Mouse (Mus musculus) gastrocnemius, postnatal 36 days (tissue): Measurements from ENCODE around the gene Topors. TPM values are rescaled to one million over a fixed set of nuclear protein-coding genes. Genes with fewer than 3 reads are reported as not detected.

Experiments
- DNase-seq, 2 experiments: peaks; one replicate each; pipeline ENCODE4 v3.0.0; 2022
- intact Hi-C: fragments of 180-260 bp; cut with DNase I; formaldehyde crosslinking; loops from one replicate; pipeline ENCODE4 v1.15.1; 2025
- total RNA-seq, 2 experiments: library from RNA; stranded (reverse); gene quantifications; 2 replicates each; pipeline ENCODE4 v1.2.3; 2021

Topors gene
- total RNA-seq, 2 experiments from 2014 or later: 6.6 to 9.3 TPM

DNA sequence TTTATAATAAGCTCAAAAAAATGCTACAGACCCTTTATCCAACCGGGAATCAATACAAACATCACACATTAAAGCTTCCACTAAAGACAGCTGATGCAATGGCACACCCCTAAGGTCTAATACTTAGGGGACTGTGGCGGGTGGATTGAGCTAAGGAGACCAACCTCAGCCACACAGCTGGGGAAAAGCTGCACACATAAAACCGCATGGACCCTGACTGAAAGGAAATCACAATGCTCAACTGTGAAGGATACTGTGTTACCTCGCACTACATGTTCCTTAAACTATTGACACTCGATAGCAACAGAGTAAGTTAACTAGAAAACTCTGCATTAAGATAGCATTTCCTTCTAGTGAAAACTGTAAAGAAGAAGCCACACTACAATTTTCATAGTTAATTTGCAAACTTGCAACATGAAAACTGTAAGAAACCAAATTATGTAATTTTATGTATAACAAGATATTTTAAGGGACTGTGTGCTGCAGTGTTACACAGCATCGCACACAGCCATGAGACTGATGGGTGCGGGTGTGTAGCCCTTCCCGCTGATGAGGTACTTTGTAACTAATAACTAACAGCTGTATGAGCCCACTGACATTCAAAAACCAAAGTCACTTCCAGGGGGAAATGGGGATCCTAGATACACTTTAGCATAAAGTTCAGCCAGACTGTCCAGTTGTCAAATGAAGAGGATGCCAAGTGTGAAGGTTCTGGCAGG is 15.1 kb downstream of the Topors start:
- DNase-seq: no peak
- intact Hi-C loops: no loop called here

DNA sequence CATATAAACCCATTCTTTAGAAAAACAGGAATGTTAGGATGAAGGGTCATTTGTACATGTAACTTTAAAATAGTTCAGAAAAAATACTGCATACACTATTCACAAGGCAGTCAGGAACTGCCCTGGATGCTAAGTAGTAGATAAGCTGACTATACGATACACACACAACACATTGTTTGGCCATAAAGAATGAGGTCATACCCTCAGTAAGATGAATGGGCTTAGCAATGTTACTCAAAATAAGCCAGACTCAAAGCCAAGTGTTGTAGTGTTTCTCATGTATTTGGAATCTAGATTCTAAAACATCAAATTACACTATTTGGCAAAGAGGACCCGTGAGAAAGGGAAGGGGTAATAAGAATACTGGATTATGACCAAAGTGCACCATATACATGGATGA is 15.9 kb downstream of the Topors start:
- DNase-seq: no peak
- intact Hi-C loops: no loop called here

DNA sequence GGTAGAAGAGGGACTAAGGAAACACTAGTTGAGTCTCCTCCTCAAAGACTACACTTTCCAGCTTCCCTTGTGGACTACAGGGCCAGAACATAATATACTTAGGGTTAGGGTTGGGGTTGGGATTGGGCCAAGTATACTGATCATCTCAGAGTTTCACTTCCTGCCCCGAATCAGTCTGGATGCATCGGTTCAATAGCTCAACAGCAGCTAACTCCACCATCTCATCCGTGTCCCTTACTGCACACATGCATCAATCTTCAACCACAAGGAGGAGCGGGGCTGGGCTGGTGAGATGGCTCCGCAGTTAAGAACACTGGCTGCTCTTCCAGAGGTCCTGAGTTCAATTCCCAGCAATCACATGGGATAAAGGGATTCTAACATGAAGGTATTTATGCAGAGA is 18.7 kb downstream of the Topors start:
- DNase-seq: no peak
- intact Hi-C loops: no loop called here

DNA sequence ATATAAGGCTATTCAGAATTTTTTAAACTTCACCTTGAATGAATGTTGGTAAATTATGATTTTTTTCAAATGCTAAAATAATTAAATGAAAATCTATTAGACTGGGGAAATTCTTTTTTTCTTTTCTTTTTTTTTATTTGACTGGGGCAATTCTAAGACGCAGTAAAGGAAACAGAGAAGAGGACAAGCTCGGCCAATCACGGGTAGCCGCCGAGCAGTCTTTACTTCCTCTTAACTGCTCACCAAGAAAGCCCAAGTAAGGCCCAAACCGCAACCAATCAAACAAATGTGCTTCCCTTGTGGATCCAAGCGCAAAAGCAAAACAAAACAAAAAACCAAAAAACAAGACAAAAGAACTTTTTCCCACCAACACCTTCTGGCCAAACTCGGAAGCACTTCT is 25.6 kb downstream of the Topors start:
- DNase-seq: no peak
- intact Hi-C loops: no loop called here

DNA sequence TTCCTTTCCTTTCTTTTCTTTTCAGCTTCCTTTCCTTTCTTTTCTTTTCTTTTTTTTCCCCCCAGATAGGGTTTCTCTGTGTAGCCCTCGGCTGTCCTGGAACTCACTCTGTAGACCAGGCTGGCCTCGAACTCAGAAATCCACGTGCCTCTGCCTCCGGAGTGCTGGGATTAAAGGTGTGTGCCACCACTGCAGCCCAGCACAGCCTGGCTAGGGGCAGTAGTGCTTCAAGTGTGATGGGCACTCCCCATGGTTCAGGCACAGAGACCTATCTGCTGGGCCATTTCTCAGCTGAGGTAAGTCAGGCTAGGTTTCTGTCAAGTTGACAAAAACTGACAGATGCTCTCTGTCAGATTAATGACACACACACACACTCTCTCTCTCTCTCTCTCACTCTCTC is 26.6 kb downstream of the Topors start:
- intact Hi-C loops: no loop called here
- no peak for DNase-seq

DNA sequence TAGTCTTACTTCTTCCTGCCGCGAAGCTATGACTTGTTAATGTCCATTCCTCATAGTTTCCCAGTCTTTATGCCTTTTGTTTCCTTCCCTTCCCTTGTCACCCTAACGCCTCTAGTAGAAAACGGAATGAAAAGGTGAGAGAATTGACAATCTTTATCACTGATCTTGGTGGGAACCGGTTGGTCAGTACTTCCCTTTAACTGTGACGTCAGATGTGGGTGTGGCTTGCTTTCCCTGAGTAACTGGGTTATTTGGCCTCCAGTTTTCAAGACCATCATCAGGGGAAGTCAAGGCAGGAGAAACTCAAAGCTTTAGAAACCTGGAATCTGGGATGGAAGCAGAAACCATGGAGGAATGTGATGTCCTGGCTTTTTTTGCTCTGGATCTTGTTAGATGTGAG is 27.7 kb downstream of the Topors start:
- no peak for DNase-seq
- intact Hi-C loops: loop anchor here (2.0 kb wide), 1 partner anchor 37 kb away; the partner anchor contains the start of gene Ndufb6

DNA sequence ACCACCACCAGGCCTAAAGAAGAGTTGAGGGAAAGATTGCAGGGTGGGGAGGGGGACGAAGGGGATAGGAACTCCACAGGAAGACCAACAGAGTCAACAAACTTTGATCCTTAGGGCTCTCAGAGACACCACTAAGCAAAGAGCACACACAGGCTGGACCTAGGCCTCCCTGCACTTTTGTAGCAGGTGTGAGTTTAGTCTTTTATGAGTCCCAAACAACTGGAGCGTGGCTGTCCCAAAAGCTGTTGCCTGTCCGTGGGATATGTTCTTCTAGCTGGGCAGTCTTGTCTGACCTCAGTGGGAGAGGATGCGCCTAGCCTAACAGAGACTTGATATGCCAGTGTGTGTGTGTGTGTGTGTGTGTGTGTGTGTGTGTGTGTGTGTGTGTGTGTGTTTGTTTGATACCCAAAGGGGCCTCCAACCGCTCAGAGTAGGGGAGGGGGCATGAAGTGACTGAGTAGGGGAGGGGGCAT is 29.3 kb downstream of the Topors start:
- intact Hi-C loops: loop anchor here (2.0 kb wide), 1 partner anchor 38 kb away; the partner anchor contains the start of gene Ndufb6
- no peak for DNase-seq

DNA sequence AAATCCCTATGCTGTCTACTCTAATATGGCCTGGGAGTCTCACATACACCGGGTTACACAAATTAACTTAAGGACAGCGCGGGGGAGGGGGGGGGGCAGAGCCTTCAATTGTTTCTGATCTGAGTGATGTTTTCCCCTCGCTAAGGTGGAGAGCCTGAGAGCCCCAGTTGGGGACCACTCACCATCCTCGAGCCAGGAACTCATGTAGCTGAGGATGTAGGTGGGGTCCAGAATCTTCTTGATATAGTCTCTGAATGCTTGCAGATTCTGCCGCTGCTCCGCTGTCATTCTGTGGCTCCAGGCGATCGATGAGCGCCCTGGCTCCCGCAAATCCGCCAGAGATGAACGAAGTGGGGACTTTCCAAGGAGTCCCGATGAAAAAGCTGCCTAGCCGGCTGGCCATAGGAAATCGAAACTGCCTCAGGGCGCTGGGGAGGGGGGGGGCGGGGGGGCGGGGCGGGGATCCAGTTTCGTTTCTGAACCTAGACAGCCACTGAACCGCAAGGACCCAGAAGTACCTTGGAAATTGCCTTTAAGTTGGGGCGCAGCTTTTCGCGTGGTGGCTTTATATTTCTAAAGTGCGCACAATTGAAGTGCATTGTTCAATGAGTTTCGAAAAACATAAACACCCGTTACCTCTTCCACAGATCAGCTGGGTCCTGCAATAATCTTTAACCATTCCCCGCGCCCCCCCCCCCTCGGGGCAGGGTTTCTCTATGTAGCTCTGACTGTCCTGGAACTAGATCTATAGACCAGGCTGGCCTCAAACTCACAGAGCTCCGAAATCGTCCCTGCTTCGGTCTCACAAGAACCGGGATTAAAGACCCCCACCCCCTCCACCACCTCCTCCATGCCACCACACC is 30.0 kb downstream of the Topors start, which contains the start of gene Ddx58:
Ddx58 (minus strand) TSS at position 420 of the 863 bp plus-strand sequence.
- DNase-seq: peak in 1 of 2 experiments; percentile 36
- intact Hi-C loops: loop anchor here (2.0 kb wide), 1 partner anchor 39 kb away; the partner anchor contains the start of gene Ndufb6

DNA sequence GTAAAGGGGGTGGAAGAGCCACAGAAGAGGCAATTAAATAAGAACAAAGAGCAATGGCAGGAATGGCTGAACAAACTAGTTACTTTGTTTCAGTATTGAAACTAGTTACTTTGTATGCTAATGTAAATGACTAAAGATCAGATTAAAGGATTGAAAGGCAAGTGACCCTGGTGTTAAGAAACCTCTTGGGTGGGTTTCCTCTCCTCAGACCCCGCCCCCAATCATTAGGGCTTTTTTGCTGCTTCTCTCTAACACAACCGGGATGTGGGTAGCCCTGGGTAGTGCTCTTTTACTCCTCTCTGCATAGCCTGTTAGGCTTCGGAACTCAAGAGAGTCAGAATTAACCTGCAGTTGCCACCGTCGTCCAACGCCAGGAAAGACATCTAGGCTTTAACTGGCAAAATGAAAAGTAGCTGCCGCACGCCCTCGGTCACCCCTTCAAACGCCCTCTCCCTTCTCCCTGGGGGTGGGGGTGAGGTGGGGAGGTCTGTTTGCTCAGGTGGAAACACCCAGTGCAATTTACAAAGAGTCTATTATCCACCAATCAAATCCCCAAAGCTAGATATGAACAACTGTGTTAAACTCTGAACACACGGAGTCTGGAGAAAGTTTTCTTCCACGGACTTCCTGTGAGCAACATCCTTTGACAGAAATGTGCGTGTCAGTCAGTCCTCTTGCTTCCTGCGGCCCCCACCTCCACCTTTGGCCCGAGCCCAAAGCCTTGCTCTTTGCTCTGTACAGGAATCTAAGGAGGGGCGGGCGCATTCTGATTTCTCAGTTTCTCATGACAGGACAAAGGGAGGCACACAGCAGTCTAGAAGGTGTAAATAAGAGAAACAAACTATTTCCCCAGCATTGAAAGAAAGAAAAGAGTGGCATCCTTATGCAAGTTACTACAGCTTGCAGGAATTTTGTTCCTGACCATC is 30.9 kb downstream of the Topors start:
- DNase-seq: peak; percentile 23 to 31
- intact Hi-C loops: no loop called here

DNA sequence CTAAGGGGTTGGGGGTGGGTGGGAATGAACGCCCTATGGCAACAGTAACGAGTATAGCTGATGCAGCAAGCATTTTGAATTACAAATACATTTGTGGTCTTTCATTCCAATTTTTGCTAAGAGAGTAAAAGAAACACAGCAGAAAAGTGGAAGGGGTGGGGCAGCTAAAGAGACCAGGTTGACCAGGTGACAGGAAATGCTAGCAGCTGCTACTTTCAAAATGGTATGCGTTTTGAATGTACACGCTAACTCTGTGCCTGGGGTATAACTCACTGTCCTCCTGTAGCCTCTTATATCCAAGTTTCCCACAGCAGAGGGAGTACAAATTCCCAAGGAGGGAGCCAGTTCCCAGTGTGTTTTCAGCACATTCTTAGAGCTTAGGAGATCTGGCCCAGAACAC is 32.8 kb downstream of the Topors start:
- intact Hi-C loops: no loop called here
- DNase-seq: no peak

DNA sequence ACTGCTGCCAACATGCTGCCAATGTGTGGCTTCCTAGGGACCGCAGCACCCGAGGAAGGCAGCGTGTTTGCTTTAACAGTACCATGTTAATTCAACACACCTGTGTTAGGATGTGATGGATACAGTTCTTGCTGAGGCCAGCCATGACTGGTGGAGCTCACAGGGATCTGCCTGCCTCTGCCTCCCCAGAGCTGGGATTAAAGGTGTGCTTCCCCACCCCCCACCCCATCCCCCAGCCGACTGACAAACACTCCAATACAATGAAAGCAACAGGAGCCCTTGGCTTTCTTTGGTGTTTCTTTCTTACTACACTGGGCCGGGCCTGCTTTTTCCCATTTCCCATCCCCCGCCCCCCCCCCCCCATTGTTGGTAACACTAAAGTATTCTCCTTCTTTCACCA is 35.4 kb downstream of the Topors start:
- no peak for DNase-seq
- intact Hi-C loops: no loop called here

DNA sequence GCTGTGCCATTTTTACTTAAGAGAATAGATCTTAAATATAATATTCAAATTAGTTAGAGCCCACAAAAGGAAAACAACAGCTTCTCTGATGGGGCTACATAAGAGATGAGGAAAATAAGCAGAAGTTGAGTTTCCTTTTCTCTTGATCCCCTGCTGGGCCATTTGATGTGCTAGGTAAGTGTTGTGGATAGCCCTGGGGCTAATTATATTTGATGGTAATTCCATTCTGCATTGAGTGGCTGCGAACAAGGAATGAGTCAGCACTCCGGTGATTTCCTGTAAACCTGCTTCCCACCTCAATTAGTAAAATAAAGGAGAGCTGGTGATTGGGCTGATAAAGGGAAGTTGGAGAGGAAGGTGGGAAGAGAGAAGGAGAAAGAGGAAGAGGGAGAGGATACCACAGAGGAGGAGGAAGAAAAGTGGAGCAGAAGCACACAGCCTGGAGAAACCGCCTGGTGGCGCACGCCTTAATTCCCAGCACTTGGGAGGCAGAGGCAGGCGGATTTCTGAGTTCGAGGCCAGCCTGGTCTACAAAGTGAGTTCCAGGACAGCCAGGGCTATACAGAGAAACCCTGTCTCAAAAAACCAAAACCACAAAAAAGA is 36.5 kb downstream of the Topors start:
- intact Hi-C loops: no loop called here

DNA sequence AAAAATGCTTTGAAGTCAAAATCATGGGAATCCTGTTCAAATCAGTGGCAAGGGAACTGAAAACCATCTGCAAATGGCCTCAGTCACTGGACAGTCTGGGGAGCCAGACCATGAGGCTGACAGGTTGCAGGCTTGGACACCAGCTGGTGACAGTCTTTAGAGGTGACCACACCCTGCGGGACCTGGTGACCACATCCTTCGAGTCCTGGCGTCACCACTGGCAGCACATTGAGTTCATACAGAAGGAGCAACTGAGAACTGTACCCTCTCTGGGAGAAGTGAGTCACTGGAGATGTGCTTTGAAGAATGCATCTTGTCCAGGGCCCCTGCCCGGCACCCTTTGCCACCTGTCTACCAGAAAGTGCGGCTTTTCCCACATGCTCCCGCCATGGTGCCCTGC is 39.9 kb downstream of the Topors start:
- intact Hi-C loops: no loop called here

More for the DNA sequence above, 36.5 kb downstream of the Topors start:
- no peak for DNase-seq

DNA sequence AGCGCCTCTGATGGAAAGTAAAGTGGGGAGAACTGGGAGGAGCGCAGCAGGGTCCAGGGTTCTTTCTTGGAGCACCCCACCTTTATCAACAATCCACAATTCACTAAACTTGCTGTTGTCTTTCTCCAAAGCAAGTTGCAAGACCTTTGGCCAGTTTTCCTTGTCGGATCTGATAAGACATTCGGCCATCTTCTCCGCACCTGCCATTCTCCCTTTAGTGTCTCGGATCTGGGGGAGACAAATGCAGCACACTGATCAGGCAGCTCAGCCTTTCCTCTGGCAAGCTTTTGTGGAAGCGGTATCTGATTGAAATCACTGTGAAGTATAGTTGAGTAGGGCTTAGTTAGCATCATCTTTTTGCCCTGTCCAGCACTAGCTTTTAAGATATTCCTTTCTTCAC is 41.8 kb downstream of the Topors start:
- intact Hi-C loops: no loop called here
- no peak for DNase-seq

More for the DNA sequence above, 39.9 kb downstream of the Topors start:
- DNase-seq: no peak

DNA sequence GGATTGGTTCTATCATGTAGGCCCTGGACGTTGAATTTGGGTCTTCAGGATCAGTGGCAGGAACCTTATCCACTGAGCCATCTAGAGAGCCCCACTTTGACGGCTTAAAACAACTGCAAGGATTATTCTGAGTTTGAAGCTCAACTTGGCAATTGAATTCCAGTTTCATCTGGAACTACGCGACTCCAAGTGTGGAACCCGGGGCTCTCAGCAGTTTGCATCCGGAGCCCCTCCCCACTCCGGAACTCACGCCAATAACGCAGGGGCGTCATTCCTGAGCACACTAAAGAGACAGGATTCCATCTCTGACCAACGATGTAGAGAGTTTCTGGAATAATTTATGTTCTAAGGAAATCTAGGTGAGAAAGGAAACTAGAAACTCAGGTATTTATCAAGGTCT is 42.5 kb downstream of the Topors start:
- intact Hi-C loops: no loop called here
- DNase-seq: no peak

DNA sequence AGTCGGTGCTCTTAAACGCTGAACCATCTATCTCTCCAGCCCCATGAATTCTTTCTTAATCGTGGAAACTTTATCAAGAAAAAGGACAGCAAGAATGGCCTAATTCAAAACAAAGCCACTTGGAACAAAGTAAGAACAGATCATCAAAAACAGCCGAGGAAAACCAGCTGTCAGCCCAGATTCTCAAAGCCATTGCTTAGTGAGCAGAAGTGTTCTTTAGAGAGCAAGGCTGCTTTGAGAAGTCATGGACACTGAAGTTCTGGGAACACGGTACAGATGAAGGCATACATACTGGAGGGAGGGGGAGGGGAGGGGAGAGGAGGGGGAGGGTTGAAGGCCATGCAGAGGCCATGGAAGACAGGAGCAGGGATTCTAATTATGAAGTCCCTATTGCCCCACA is 43.6 kb downstream of the Topors start:
- no peak for DNase-seq
- intact Hi-C loops: no loop called here

DNA sequence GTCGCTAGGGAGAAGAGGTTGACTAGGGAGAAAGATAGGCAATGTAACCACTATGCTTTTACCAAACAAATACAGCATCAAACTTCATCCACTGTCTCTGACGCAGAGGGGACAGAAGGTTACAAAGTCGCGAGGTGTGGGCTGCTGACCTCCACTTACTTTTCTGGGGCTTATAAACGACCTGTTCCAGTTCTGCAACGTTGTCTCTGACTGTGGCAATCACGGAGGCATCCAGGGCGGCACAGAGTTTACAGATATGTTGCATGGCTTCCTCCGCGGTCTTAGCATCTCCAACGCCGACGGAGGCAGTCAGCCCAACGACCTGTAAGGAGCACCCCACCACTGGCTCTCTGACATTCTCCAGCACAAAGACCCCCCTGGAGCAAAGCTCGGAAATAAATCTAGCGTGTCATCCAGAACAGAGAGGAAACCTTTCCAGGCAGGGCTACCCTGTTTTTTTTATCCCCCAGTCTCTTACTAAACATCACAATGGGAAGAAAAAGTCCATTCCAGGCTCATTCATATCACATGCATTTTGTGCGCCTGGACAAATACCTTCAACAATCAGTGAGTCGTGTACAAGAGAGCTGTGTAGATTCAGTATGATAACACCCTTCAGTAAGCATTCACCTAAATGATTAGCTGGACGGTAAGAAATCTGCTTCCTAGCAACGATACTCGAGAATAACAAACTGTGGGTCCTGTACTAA is 47.6 kb downstream of the Topors start:
- no peak for DNase-seq
- intact Hi-C loops: no loop called here

DNA sequence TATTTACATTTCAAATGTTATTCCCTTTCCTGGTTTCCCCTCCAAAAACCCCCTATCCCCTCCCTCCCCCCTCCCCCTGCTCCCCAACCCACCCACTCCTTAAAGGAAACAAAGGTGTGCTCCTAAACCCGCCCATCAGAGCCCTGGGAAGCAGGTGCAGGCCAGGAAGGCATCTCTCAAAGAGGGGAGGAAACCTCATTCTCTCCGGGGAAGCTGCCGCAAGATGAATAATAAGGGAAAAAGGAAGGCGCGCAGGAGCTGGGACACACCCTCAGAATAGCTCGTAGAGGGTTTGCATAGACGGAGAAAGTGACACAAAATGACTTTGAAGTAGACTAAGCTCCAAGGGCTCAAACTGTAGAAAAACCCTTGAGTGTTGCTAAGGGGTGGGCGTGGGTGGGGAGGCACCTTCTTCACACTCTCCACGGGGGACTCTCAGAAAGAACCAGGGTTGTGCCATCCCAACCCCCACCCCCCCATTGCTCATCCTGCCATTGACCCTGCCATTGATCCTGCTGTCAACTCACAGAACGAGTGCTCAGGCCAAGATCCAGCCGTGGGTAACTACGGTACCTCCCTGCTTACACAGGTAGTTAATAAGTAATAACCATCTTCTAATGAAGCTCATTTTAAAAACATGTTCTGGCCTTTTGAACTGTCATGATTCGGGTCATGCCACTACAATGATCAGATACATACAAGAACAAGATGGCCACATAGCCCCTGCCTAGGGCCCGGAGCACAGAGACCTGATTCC is 48.5 kb downstream of the Topors start:
- DNase-seq: no peak
- intact Hi-C loops: no loop called here

DNA sequence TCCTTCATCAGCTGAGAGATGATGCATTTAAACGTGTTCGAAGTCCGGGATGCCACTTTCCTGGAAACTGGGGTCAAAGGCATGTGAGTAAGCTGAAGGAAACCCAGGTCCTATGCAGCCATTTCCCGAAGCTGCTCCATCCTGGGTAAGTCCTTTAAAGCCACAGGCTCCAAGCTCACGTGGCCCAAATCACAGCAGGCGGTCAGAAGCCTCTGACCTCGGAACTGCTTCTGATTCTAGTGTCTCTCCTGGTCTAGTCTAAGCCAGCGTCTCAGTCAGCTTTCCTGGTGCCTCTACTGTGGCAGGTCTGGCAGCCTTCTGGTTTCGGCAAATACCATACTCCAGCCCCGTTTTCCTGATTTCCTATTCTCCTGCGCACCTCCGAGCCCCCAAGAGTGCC is 49.2 kb downstream of the Topors start:
- DNase-seq: no peak
- intact Hi-C loops: no loop called here
